Mouse (Mus musculus) erythroblast, adult 5-6 weeks (primary cell): ENCODE measurements around the gene Cox6b2. TPM values are rescaled to one million over a fixed set of nuclear protein-coding genes. Genes with fewer than 3 reads are reported as not detected.
A peak's percentile ranks its signal among the peaks of the same experiment; 100 is the strongest.

Source experiments
- ATAC-seq: replicated peaks from 2 replicates; pipeline ENCODE4 v1.8.0; 2016; ENCODE audit warnings: moderate number of reproducible peaks, mild to moderate bottlenecking, moderate TSS enrichment, inconsistent platforms; ENCODE audit not compliant: poor library complexity, low FRiP score, severe bottlenecking
- total RNA-seq, 2 experiments: library from RNA; stranded (forward) in 1 of 2; stranded (reverse) in 1 of 2; fragments of 150-400 nt in 1 of 2; fragments of 200-764, 138-1000 nt in 1 of 2; gene quantifications; 2 replicates each; pipeline versions ENCODE4 v1.2.3 to v1.2.4; 2015 to 2017; ENCODE audit warnings: low replicate concordance in 2 of 2

Gene Cox6b2
- total RNA-seq, 2 experiments from 2014 or later: 18.8 to 44.4 TPM

- no peak for ATAC-seq
Observed at GRCm38 (mm10) chr7:4725169-4725568, 27.7 kb downstream of the Cox6b2 start, which contains the start of gene Tmem150b. Gene Tmem150b, minus strand, starts transcription at chr7:4725249.

DNA sequence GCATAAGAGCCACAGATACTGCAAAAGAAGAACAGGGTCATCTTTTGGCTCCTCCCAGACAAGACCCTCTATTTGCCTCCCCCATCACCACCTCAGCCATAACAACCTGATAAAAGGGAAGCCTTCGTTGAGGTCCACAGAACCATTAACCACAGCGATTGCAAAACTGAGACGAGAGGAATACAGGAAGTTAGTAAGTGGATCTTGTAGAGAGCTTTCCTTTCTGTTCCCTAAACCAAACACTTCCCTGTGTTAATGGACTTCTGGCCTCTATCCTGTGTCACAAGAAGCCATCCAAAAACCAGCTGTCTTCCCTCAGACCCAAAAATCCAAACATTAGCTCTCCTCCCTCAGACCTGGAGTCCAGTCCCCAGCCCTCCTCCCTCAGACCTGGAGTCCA, 28.5 kb downstream of the Cox6b2 start:
- no peak for ATAC-seq

- no peak for ATAC-seq
Observed at GRCm38 (mm10) chr7:4723508-4723907, 29.4 kb downstream of the Cox6b2 start.

DNA sequence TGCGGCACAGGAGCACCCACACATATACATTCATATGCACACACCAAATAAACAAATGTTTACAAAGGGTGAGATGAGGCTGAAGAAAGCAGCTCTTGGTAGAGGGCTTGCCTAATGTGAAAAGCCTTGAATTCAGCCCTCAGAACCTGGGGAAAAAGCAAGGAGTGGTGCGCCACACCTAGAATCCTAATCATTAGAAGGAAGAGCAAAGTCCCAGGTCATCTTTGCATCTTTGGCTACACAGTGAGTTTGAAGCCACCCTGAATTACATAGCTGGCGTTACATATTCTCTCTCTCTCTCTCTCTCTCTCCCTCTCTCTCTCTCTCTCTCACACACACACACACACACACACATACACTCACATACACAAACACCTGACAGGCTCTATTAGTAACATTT, 33.6 kb downstream of the Cox6b2 start:
- ATAC-seq: no peak

DNA sequence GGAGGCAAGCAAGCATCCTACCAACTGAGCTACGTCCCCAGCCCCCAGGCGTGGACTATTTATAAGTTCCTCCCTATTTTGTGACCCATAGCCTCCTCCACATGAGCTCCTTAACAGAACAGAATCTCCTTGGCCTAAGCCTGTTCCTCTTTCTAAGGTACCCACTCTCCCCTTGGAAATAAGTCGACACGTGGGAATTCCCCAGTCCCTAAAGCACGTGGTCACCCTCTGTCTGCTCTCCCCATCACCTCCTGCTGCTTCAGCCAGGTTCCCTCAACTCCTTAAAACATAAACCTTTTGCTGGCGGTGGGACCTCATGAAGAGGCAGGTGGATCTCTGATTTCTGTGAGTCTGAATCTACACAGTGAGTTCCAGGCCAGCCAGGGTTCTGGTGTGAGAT, 35.9 kb downstream of the Cox6b2 start:
- ATAC-seq: no peak

GRCm38 (mm10) chr7:4712594-4712993, 40.3 kb downstream of the Cox6b2 start:
- ATAC-seq: no peak

- ATAC-seq: 0 out of 2 replicates have a peak, but pooled peaks have one; percentile 18
Observed at GRCm38 (mm10) chr7:4705098-4705497, 47.8 kb downstream of the Cox6b2 start.

- ATAC-seq: no peak
Observed at GRCm38 (mm10) chr7:4703195-4703594, 49.7 kb downstream of the Cox6b2 start.

GRCm38 (mm10) chr7:4702334-4702733, 50.6 kb downstream of the Cox6b2 start:
- ATAC-seq: no peak

Other genes starting within 250 kb of the Cox6b2 start
- 1.3 TPM in 1 of 2 replicates, not detected in the other for gene Tnnt1, start 236.7 kb downstream of the Cox6b2 start, total RNA-seq (2015; ENCODE audit: low replicate concordance)
- 3.8 and 7.2 TPM in 2 replicates for gene Tnnt1, start 236.7 kb downstream of the Cox6b2 start, total RNA-seq (2017; ENCODE audit: low replicate concordance)
- gene Tnni3, start 228.9 kb downstream of the Cox6b2 start, total RNA-seq (2015; ENCODE audit: low replicate concordance): not detected in 2 replicates
- not detected in 2 replicates for gene Tnni3, start 228.9 kb downstream of the Cox6b2 start, total RNA-seq (2017; ENCODE audit: low replicate concordance)
- gene Dnaaf3, start 220.6 kb downstream of the Cox6b2 start, total RNA-seq (2015; ENCODE audit: low replicate concordance): 1.2 TPM in 1 of 2 replicates, not detected in the other
- gene Dnaaf3, start 220.6 kb downstream of the Cox6b2 start, total RNA-seq (2017; ENCODE audit: low replicate concordance): 0.28 TPM in 1 of 2 replicates, not detected in the other
- gene Syt5, start 205.6 kb downstream of the Cox6b2 start, total RNA-seq (2015; ENCODE audit: low replicate concordance): 1.7 TPM in 1 of 2 replicates, not detected in the other
- not detected in 2 replicates for gene Syt5, start 205.6 kb downstream of the Cox6b2 start, total RNA-seq (2017; ENCODE audit: low replicate concordance)
- 0.96 TPM in 1 of 2 replicates, not detected in the other for gene Ptprh, start 149.1 kb downstream of the Cox6b2 start, total RNA-seq (2015; ENCODE audit: low replicate concordance)
- 1.4 and 1.7 TPM in 2 replicates for gene Ptprh, start 149.1 kb downstream of the Cox6b2 start, total RNA-seq (2017; ENCODE audit: low replicate concordance)
- gene Tmem86b, start 121.7 kb downstream of the Cox6b2 start, total RNA-seq (2015; ENCODE audit: low replicate concordance): 37.3 and 72.3 TPM in 2 replicates
- 53.4 and 88.6 TPM in 2 replicates for gene Tmem86b, start 121.7 kb downstream of the Cox6b2 start, total RNA-seq (2017; ENCODE audit: low replicate concordance)
- gene Ppp6r1, start 94.1 kb downstream of the Cox6b2 start, total RNA-seq (2015; ENCODE audit: low replicate concordance): 31.6 and 45.3 TPM in 2 replicates
- gene Ppp6r1, start 94.1 kb downstream of the Cox6b2 start, total RNA-seq (2017; ENCODE audit: low replicate concordance): 37.3 and 47.0 TPM in 2 replicates
- gene Hspbp1, start 68.0 kb downstream of the Cox6b2 start, total RNA-seq (2015; ENCODE audit: low replicate concordance): 5.0 and 8.3 TPM in 2 replicates
- gene Hspbp1, start 68.0 kb downstream of the Cox6b2 start, total RNA-seq (2017; ENCODE audit: low replicate concordance): 3.1 and 9.1 TPM in 2 replicates
- gene Brsk1, start 62.5 kb downstream of the Cox6b2 start, total RNA-seq (2015; ENCODE audit: low replicate concordance): not detected in 2 replicates
- gene Brsk1, start 62.5 kb downstream of the Cox6b2 start, total RNA-seq (2017; ENCODE audit: low replicate concordance): not detected in 2 replicates
- 1.7 and 6.7 TPM in 2 replicates for gene Tmem150b, start 27.8 kb downstream of the Cox6b2 start, total RNA-seq (2015; ENCODE audit: low replicate concordance)
- gene Tmem150b, start 27.8 kb downstream of the Cox6b2 start, total RNA-seq (2017; ENCODE audit: low replicate concordance): 2.1 and 2.7 TPM in 2 replicates
- gene Kmt5c, start 13.0 kb downstream of the Cox6b2 start, total RNA-seq (2015; ENCODE audit: low replicate concordance): 11.3 and 15.9 TPM in 2 replicates
- gene Kmt5c, start 13.0 kb downstream of the Cox6b2 start, total RNA-seq (2017; ENCODE audit: low replicate concordance): 32.0 and 42.2 TPM in 2 replicates
- gene Fam71e2, start 18.2 kb upstream of the Cox6b2 start, total RNA-seq (2015; ENCODE audit: low replicate concordance): not detected in 2 replicates
- gene Fam71e2, start 18.2 kb upstream of the Cox6b2 start, total RNA-seq (2017; ENCODE audit: low replicate concordance): not detected in 2 replicates
- gene Il11, start 29.8 kb upstream of the Cox6b2 start, total RNA-seq (2015; ENCODE audit: low replicate concordance): not detected in 2 replicates
- not detected in 2 replicates for gene Il11, start 29.8 kb upstream of the Cox6b2 start, total RNA-seq (2017; ENCODE audit: low replicate concordance)
- not detected in 2 replicates for gene Tmem190, start 29.8 kb upstream of the Cox6b2 start, total RNA-seq (2015; ENCODE audit: low replicate concordance)
- gene Tmem190, start 29.8 kb upstream of the Cox6b2 start, total RNA-seq (2017; ENCODE audit: low replicate concordance): not detected in 2 replicates
- gene Tmem238, start 36.6 kb upstream of the Cox6b2 start, total RNA-seq (2015; ENCODE audit: low replicate concordance): 4.0 and 7.5 TPM in 2 replicates
- 0.17 and 1.1 TPM in 2 replicates for gene Tmem238, start 36.6 kb upstream of the Cox6b2 start, total RNA-seq (2017; ENCODE audit: low replicate concordance)
- gene Rpl28, start 39.8 kb upstream of the Cox6b2 start, total RNA-seq (2015; ENCODE audit: low replicate concordance): 304 and 336 TPM in 2 replicates
- 65.4 and 203 TPM in 2 replicates for gene Rpl28, start 39.8 kb upstream of the Cox6b2 start, total RNA-seq (2017; ENCODE audit: low replicate concordance)
- gene Ube2s, start 59.5 kb upstream of the Cox6b2 start, total RNA-seq (2015; ENCODE audit: low replicate concordance): 167 and 232 TPM in 2 replicates
- 97.4 and 134 TPM in 2 replicates for gene Ube2s, start 59.5 kb upstream of the Cox6b2 start, total RNA-seq (2017; ENCODE audit: low replicate concordance)
- gene Shisa7, start 91.6 kb upstream of the Cox6b2 start, total RNA-seq (2015; ENCODE audit: low replicate concordance): not detected in 2 replicates
- gene Shisa7, start 91.6 kb upstream of the Cox6b2 start, total RNA-seq (2017; ENCODE audit: low replicate concordance): not detected in 2 replicates
- 2.3 and 3.3 TPM in 2 replicates for gene Isoc2b, start 117.2 kb upstream of the Cox6b2 start, total RNA-seq (2015; ENCODE audit: low replicate concordance)
- gene Isoc2b, start 117.2 kb upstream of the Cox6b2 start, total RNA-seq (2017; ENCODE audit: low replicate concordance): 5.1 and 13.9 TPM in 2 replicates
- gene Isoc2a, start 124.1 kb upstream of the Cox6b2 start, total RNA-seq (2015; ENCODE audit: low replicate concordance): not detected in 2 replicates
- 2.4 and 3.2 TPM in 2 replicates for gene Isoc2a, start 124.1 kb upstream of the Cox6b2 start, total RNA-seq (2017; ENCODE audit: low replicate concordance)
- gene Gm36210, start 153.4 kb upstream of the Cox6b2 start, total RNA-seq (2015; ENCODE audit: low replicate concordance): not detected in 2 replicates
- not detected in 2 replicates for gene Gm36210, start 153.4 kb upstream of the Cox6b2 start, total RNA-seq (2017; ENCODE audit: low replicate concordance)
- gene Zfp628, start 162.1 kb upstream of the Cox6b2 start, total RNA-seq (2015; ENCODE audit: low replicate concordance): 1.7 and 2.3 TPM in 2 replicates
- gene Zfp628, start 162.1 kb upstream of the Cox6b2 start, total RNA-seq (2017; ENCODE audit: low replicate concordance): 1.5 and 2.0 TPM in 2 replicates
- 1.7 TPM in 1 of 2 replicates, not detected in the other for gene Nat14, start 168.9 kb upstream of the Cox6b2 start, total RNA-seq (2015; ENCODE audit: low replicate concordance)
- 2.5 TPM in 1 of 2 replicates, not detected in the other for gene Nat14, start 168.9 kb upstream of the Cox6b2 start, total RNA-seq (2017; ENCODE audit: low replicate concordance)
- gene Ssc5d, start 172.7 kb upstream of the Cox6b2 start, total RNA-seq (2015; ENCODE audit: low replicate concordance): not detected in 2 replicates
- 0.28 TPM in 1 of 2 replicates, not detected in the other for gene Ssc5d, start 172.7 kb upstream of the Cox6b2 start, total RNA-seq (2017; ENCODE audit: low replicate concordance)
- gene Sbk2, start 211.3 kb upstream of the Cox6b2 start, total RNA-seq (2015; ENCODE audit: low replicate concordance): not detected in 2 replicates
- gene Sbk2, start 211.3 kb upstream of the Cox6b2 start, total RNA-seq (2017; ENCODE audit: low replicate concordance): not detected in 2 replicates
- not detected in 2 replicates for gene Sbk3, start 218.1 kb upstream of the Cox6b2 start, total RNA-seq (2015; ENCODE audit: low replicate concordance)
- gene Sbk3, start 218.1 kb upstream of the Cox6b2 start, total RNA-seq (2017; ENCODE audit: low replicate concordance): not detected in 2 replicates
- 1.3 TPM in 1 of 2 replicates, not detected in the other for gene Zfp579, start 243.1 kb upstream of the Cox6b2 start, total RNA-seq (2015; ENCODE audit: low replicate concordance)
- gene Zfp579, start 243.1 kb upstream of the Cox6b2 start, total RNA-seq (2017; ENCODE audit: low replicate concordance): 0.84 and 1.4 TPM in 2 replicates